Mouse (Mus musculus): ENCODE measurements around the gene Ltbp1. TPM values are rescaled to one million over a fixed set of nuclear protein-coding genes. Genes with fewer than 3 reads are reported as not detected.
A peak's percentile ranks its signal among the peaks of the same experiment; 100 is the strongest.

Ltbp1 gene
- polyA plus RNA-seq, 1 experiment = 4.7 TPM

- Histone ChIP-seq H3K4me3 (ENCODE audit: insufficient read depth, low read length) (no peak overlapping the region), H3K4me1 (ENCODE audit: control insufficient read depth, insufficient read depth, low read length) (no peaks in the 10 kb centered on the region), H3K27ac (ENCODE audit: insufficient read depth, low read length) (no peak overlapping the region)
- TF ChIP-seq POLR2A (IDR thresholded peaks at IDR 0.05; ENCODE audit: extremely low read depth, insufficient read depth, low read length) = no peak
- no peak for TF ChIP-seq CTCF (IDR thresholded peaks at IDR 0.05; ENCODE audit: extremely low read depth, insufficient read depth, low read length)
These were observed 354.7 kb downstream of the Ltbp1 start for GRCm38 (mm10) chr17:75360111-75360510.

- H3K4me3 ChIP-seq (ENCODE audit: insufficient read depth, low read length) = no peak overlapping the region
- H3K4me1 ChIP-seq (ENCODE audit: control insufficient read depth, insufficient read depth, low read length) = no peaks in the 10 kb centered on the region
- H3K27ac ChIP-seq (ENCODE audit: insufficient read depth, low read length) = no peak overlapping the region
- no peak for TF ChIP-seq CTCF (IDR thresholded peaks at IDR 0.05; ENCODE audit: extremely low read depth, insufficient read depth, low read length)
These were observed 361.0 kb downstream of the Ltbp1 start for GRCm38 (mm10) chr17:75366332-75366731.

DNA sequence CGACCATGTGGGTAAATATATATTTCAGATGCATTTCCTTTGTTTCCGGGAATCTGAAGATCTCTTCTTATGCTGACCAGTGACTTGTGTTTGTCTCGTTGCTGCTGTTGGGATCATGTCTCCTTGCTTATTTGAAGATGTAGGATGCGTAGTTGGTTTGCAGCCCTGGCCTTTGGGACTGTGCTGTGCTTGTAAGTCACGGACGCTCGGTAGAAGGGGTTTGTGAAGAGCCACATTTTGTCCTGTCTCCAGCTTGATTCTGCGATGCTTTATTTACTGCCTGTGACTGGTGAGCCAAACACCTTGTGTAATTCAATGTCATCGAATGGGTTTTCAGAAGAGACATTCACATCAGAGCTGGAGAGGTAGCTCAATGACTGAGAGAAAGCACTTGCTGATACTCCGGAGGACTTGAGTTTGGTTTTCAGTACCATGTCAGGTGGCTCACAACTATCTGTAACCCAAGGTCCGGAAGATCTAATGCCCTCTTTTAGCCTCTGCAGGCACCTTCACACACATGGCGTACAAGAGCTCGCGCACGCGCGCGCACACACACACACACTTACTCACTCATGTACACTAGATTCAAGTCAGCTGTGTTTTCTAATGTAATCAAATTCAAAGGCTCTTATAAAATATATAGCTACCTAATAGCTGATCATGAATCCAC, 362.3 kb downstream of the Ltbp1 start:
- no peak overlapping the region for H3K4me3 ChIP-seq (ENCODE audit: insufficient read depth, low read length)
- no peak for TF ChIP-seq CTCF (IDR thresholded peaks at IDR 0.05; ENCODE audit: extremely low read depth, insufficient read depth, low read length)
- TF ChIP-seq POLR2A (IDR thresholded peaks at IDR 0.05; ENCODE audit: extremely low read depth, insufficient read depth, low read length) = no peak
- no peaks in the 10 kb centered on the region for H3K4me1 ChIP-seq (ENCODE audit: control insufficient read depth, insufficient read depth, low read length)
- H3K27ac ChIP-seq (ENCODE audit: insufficient read depth, low read length) = no peak overlapping the region

- no peak overlapping the region for H3K27ac ChIP-seq (ENCODE audit: insufficient read depth, low read length)
- TF ChIP-seq CTCF (IDR thresholded peaks at IDR 0.05; ENCODE audit: extremely low read depth, insufficient read depth, low read length) = no peak
- no peak for TF ChIP-seq POLR2A (IDR thresholded peaks at IDR 0.05; ENCODE audit: extremely low read depth, insufficient read depth, low read length)
- no peak overlapping the region for H3K4me3 ChIP-seq (ENCODE audit: insufficient read depth, low read length)
- no peaks in the 10 kb centered on the region for H3K4me1 ChIP-seq (ENCODE audit: control insufficient read depth, insufficient read depth, low read length)
These were observed 363.2 kb downstream of the Ltbp1 start for GRCm38 (mm10) chr17:75368580-75368979.

GRCm38 (mm10) chr17:75369351-75369750, 364.0 kb downstream of the Ltbp1 start:
- Histone ChIP-seq H3K4me1 (ENCODE audit: control insufficient read depth, insufficient read depth, low read length) (no peaks in the 10 kb centered on the region), H3K4me3 (ENCODE audit: insufficient read depth, low read length) (no peak overlapping the region), H3K27ac (ENCODE audit: insufficient read depth, low read length) (no peak overlapping the region)
- no peak for TF ChIP-seq POLR2A (IDR thresholded peaks at IDR 0.05; ENCODE audit: extremely low read depth, insufficient read depth, low read length)
- TF ChIP-seq CTCF (IDR thresholded peaks at IDR 0.05; ENCODE audit: extremely low read depth, insufficient read depth, low read length) = peak; percentile 25

DNA sequence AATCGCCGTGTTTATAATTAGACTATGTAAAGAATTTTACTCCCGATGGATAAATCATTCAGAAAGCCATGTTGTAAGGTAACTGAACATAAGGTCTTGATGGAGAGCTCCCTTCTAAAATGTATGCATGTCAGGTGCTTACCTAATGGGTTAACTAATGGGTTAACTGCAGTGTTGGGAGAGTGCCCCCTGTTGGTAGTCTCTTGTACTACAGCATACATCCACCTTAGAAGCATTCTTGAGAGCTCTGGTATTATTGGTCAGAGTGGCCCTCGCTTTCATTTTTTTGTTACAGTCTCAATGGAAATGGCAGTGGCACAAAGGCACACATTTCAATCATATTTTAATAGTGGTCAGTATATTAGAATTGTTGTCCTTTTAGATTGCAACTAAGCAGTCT, 364.8 kb downstream of the Ltbp1 start:
- no peak overlapping the region for H3K4me3 ChIP-seq (ENCODE audit: insufficient read depth, low read length)
- TF ChIP-seq POLR2A (IDR thresholded peaks at IDR 0.05; ENCODE audit: extremely low read depth, insufficient read depth, low read length) (no peak), CTCF (IDR thresholded peaks at IDR 0.05; ENCODE audit: extremely low read depth, insufficient read depth, low read length) (no peak)
- no peak overlapping the region for H3K27ac ChIP-seq (ENCODE audit: insufficient read depth, low read length)
- no peaks in the 10 kb centered on the region for H3K4me1 ChIP-seq (ENCODE audit: control insufficient read depth, insufficient read depth, low read length)

GRCm38 (mm10) chr17:75371650-75372049, 366.3 kb downstream of the Ltbp1 start:
- Histone ChIP-seq H3K4me3 (ENCODE audit: insufficient read depth, low read length) (no peak overlapping the region), H3K27ac (ENCODE audit: insufficient read depth, low read length) (no peak overlapping the region), H3K4me1 (ENCODE audit: control insufficient read depth, insufficient read depth, low read length) (no peaks in the 10 kb centered on the region)
- TF ChIP-seq POLR2A (IDR thresholded peaks at IDR 0.05; ENCODE audit: extremely low read depth, insufficient read depth, low read length) (no peak), CTCF (IDR thresholded peaks at IDR 0.05; ENCODE audit: extremely low read depth, insufficient read depth, low read length) (no peak)

DNA sequence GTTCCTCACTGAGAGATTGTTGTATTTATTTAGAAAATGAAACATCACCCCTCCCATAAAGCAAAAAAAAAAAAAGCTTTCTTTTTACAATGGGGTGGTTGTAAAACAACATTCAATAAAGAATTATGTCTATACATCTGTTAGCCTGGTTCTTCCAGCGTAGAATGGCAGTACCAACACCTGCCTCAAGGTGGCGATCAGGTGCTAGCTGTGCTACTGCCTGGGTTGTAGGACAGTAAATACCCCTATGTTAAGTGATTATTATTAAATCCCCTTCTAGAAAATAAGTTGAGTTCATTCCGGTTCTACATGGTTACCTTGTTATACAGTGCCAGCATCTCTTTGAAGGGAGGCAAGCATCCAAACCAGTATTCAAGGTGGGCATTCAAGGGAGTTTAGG, 367.0 kb downstream of the Ltbp1 start:
- H3K27ac ChIP-seq (ENCODE audit: insufficient read depth, low read length) = no peak overlapping the region
- TF ChIP-seq POLR2A (IDR thresholded peaks at IDR 0.05; ENCODE audit: extremely low read depth, insufficient read depth, low read length) = no peak
- peak; percentile 62 for TF ChIP-seq CTCF (IDR thresholded peaks at IDR 0.05; ENCODE audit: extremely low read depth, insufficient read depth, low read length)
- no peak overlapping the region for H3K4me3 ChIP-seq (ENCODE audit: insufficient read depth, low read length)
- no peaks in the 10 kb centered on the region for H3K4me1 ChIP-seq (ENCODE audit: control insufficient read depth, insufficient read depth, low read length)

DNA sequence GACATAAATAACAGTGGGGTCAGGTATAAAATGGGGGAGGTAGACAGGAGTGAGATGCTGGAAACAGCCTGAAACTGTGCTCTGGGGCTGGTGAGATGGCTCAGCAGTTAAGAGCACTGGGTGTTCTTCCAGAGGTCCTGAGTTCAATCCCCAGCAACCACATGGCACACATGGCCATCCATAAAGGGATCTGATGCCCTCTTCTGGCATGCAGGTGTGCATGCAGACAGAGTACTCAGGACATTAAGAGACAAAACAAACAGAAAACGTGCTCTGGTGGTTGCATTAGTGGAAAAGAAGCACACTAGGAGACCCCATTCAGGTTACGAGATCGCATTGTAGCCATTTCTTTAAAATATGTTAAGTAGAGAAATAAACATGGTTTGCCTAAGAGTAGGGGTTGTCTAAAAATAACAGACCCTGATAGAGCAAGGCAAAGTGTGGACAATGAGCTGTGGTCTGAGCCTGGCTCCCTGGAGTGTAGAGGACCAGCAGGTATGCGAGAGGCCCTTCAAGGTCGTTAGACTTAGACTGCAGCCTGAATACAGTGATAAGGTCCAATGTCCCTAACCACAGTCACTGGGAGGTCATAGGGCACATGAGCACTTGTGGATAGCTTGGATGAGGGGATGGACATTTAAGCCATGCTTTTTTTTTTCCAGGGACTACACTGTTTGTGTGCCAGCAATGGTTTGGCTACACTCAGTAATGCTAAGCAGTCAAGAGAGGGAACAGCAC, 369.1 kb downstream of the Ltbp1 start:
- Histone ChIP-seq H3K27ac (ENCODE audit: insufficient read depth, low read length) (no peak overlapping the region), H3K4me3 (ENCODE audit: insufficient read depth, low read length) (no peak overlapping the region), H3K4me1 (ENCODE audit: control insufficient read depth, insufficient read depth, low read length) (no peaks in the 10 kb centered on the region)
- TF ChIP-seq POLR2A (IDR thresholded peaks at IDR 0.05; ENCODE audit: extremely low read depth, insufficient read depth, low read length) (no peak), CTCF (IDR thresholded peaks at IDR 0.05; ENCODE audit: extremely low read depth, insufficient read depth, low read length) (0 out of 2 replicates have a peak, but pooled peaks have one; percentile 23)
